Mouse (Mus musculus) liver, postnatal 0 days (tissue): ENCODE measurements around the gene Akt2.

ENCODE experiments used
- CTCF ChIP-seq: sonication (generic); IDR thresholded peaks from 2 replicates; pipeline ENCODE4 v1.5.1; 2016; ENCODE audit warnings: antibody characterized with exemption, low read depth
- EP300 ChIP-seq: IDR thresholded peaks from 2 replicates; pipeline ENCODE4 v1.6.1; 2016; ENCODE audit warnings: antibody characterized with exemption, low read depth, mild to moderate bottlenecking

DNA sequence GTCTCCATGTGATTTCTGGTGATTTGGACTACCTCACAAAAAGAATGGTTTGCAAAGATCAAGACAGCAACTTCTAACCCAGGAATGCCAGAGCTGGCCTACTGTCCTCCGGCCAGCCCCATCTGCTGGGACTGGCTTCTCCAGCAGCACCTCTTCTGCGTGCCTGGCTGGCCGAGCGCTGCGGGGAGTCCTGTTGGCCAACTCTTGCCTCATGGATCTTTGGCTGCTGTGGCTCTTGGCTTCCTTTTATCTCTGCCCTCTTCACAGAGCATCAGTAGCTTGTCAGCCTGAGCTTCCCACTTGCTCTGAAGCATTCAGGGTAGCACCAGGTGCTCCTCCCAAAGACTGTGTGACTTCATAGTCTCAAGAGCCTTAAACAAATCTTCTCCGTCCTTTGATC, 36.8 kb downstream of the Akt2 start:
- TF ChIP-seq CTCF, result no peak
- TF ChIP-seq EP300, result no peak
